Mouse (Mus musculus) G1E (cell line): Measurements from ENCODE around the gene Eps15l1.

Source experiments
- CTCF ChIP-seq: IDR thresholded peaks from 2 replicates; pipeline ENCODE4 v1.5.1; 2012; ENCODE audit warnings: low read depth, low read length, inconsistent platforms, mixed read lengths
- GATA1 ChIP-seq: IDR thresholded peaks from 2 replicates; pipeline ENCODE4 v1.6.1; 2012; ENCODE audit warnings: borderline replicate concordance, low read length, inconsistent platforms, mixed read lengths
- GATA2 ChIP-seq: IDR thresholded peaks from 2 replicates; pipeline ENCODE4 v1.6.1; 2012; ENCODE audit warnings: low read depth, low read length, inconsistent platforms, borderline replicate concordance
- POLR2AphosphoS5 ChIP-seq: IDR thresholded peaks from 2 replicates; pipeline ENCODE4 v1.6.1; 2012; ENCODE audit warnings: low read depth, low read length, inconsistent platforms; ENCODE audit not compliant: insufficient replicate concordance

GRCm38 (mm10) chr8:72291104-72291503, 130.2 kb downstream of the Eps15l1 start:
- TF ChIP-seq CTCF (no peak), GATA1 (no peak), POLR2AphosphoS5 (no peak), GATA2 (no peak)
